Mouse (Mus musculus) heart, adult 2 months (tissue): ENCODE data around the gene Fto.

ENCODE experiments used
- CTCF ChIP-seq: fragments of 200-600 bp; IDR thresholded peaks from 2 replicates; pipeline ENCODE4 v1.8.1; 2022; ENCODE audit warnings: antibody characterized with exemption, mild to moderate bottlenecking, moderate library complexity
- POLR2A ChIP-seq: fragments of 200-500 bp; IDR thresholded peaks from 2 replicates; pipeline ENCODE4 v1.6.1; 2011; ENCODE audit warnings: mild to moderate bottlenecking, low read depth, low read length, control low read depth; ENCODE audit not compliant: insufficient read depth

DNA sequence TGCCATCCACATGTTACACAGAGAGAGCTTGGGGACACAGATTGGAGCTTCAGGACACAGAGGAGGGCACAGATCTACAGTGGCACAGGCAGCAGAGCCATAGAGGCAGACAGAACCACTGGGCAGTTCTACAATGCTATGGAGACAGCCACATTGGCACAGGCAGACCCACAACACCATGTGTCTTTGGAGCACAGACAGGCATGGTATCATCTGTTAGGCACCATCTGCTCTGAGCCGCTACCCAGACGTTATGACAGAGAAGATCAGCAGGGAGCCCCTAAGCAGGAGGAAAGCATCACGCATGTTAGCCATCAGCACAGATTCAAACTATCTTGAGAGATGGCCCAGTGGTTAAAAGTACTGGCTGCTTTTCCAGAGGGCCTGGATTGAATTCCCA lies 363.6 kb downstream of the Fto start:
- no peak for TF ChIP-seq CTCF
- no peak for TF ChIP-seq POLR2A
